Mouse (Mus musculus) inflammation-experienced regulatory T-cells, adult 6 months (primary cell): ENCODE measurements around the gene Myrf. TPM values are rescaled to one million over a fixed set of nuclear protein-coding genes. Genes with fewer than 3 reads are reported as not detected.

Experiments used
- ATAC-seq: one replicate; pipeline ENCODE4 v1.8.0; 2017
- polyA plus RNA-seq, 3 experiments: library from polyadenylated mRNA; unstranded; fragments of 100-300 nt; shearing (Covaris generic); gene quantifications; one replicate each; pipeline ENCODE4 v1.2.1; 2017

The Myrf gene
- polyA plus RNA-seq, 3 experiments from 2014 or later = not detected

- peak; percentile 83 for ATAC-seq
Measured at GRCm38 (mm10) chr19:10203848-10204615, 36.5 kb downstream of the Myrf start, which contains the start of the genes Tmem258 and Fen1. Gene Tmem258, plus strand, starts transcription at chr19:10204014. Gene Fen1, minus strand, starts transcription at chr19:10204169.

- no peak for ATAC-seq
Measured at GRCm38 (mm10) chr19:10203146-10203847, 37.3 kb downstream of the Myrf start.

GRCm38 (mm10) chr19:10198723-10199122 lies 41.8 kb downstream of the Myrf start:
- ATAC-seq = peak; percentile 45

- ATAC-seq = no peak
Measured at GRCm38 (mm10) chr19:10198286-10198685, 42.3 kb downstream of the Myrf start.

- no peak for ATAC-seq
Measured at GRCm38 (mm10) chr19:10197130-10197529, 43.4 kb downstream of the Myrf start.

- ATAC-seq = no peak
Measured at GRCm38 (mm10) chr19:10195252-10195651, 45.3 kb downstream of the Myrf start.

GRCm38 (mm10) chr19:10194337-10194736 lies 46.2 kb downstream of the Myrf start:
- ATAC-seq = no peak

- no peak for ATAC-seq
Measured at GRCm38 (mm10) chr19:10191326-10191725, 49.2 kb downstream of the Myrf start.

GRCm38 (mm10) chr19:10190796-10191195 lies 49.8 kb downstream of the Myrf start:
- ATAC-seq = no peak

- no peak for ATAC-seq
Measured at GRCm38 (mm10) chr19:10189940-10190339, 50.6 kb downstream of the Myrf start.

GRCm38 (mm10) chr19:10189022-10189421 lies 51.5 kb downstream of the Myrf start:
- no peak for ATAC-seq

- no peak for ATAC-seq
Measured at GRCm38 (mm10) chr19:10188281-10188811, 52.2 kb downstream of the Myrf start.

- no peak for ATAC-seq
Measured at GRCm38 (mm10) chr19:10186569-10186968, 54.0 kb downstream of the Myrf start.

- no peak for ATAC-seq
Measured at GRCm38 (mm10) chr19:10185876-10186275, 54.7 kb downstream of the Myrf start.

- no peak for ATAC-seq
Measured at GRCm38 (mm10) chr19:10184096-10184495, 56.5 kb downstream of the Myrf start.

- ATAC-seq = peak; percentile 35
Measured at GRCm38 (mm10) chr19:10183299-10183983, 57.1 kb downstream of the Myrf start.

- peak; percentile 94 for ATAC-seq
Measured at GRCm38 (mm10) chr19:10182670-10183298, 57.8 kb downstream of the Myrf start, which contains the start of gene Fads1. Gene Fads1, plus strand, starts transcription at chr19:10182888.

GRCm38 (mm10) chr19:10182142-10182541 lies 58.4 kb downstream of the Myrf start:
- ATAC-seq = peak; percentile 14

- no peak for ATAC-seq
Measured at GRCm38 (mm10) chr19:10181225-10181624, 59.3 kb downstream of the Myrf start.

- ATAC-seq = no peak
Measured at GRCm38 (mm10) chr19:10176941-10177372, 63.6 kb downstream of the Myrf start.

- no peak for ATAC-seq
Measured at GRCm38 (mm10) chr19:10176477-10176876, 64.1 kb downstream of the Myrf start.

GRCm38 (mm10) chr19:10174956-10175355 lies 65.6 kb downstream of the Myrf start:
- ATAC-seq = no peak
